In the genomic region with DNA sequence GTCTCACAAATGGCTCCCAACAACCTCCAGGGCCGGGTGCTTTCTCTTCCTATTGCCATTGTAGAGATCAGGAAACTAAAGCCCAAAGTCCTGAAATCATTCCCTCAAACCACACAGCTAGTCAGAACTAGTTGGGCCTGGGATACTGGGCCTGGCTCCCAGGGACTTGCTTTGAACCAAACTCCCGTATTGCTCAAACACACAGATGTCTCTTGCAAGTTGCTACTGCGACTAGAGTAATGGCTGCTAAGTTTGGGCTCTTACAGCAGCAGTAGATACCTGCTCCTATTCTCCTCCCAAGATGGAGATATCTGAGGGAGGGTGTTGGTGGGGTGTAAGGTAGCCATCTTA, we compare ENCODE assay signal across 10 mouse cellular contexts. TPM values are rescaled to one million over a fixed set of nuclear protein-coding genes. Genes with fewer than 3 reads are reported as not detected.
A peak's percentile ranks its signal among the peaks of the same experiment; 100 is the strongest.
DNase-seq lines count a peak whose midpoint lies in the region; ATAC-seq and TF ChIP-seq lines count a peak whose summit lies in the region.
"Had no signal": no experiment of that assay in that cellular context is flagged by ENCODE, and none has a peak within 500 bp of the region (broad histone marks: within the 10 kb centered on the region; RNA-seq: fewer than 3 reads in every experiment).

No protein-coding gene starts in this region.

- TF ChIP-seq POLR2A in CH12.LX (IDR thresholded peaks at IDR 0.05; ENCODE audit: low read depth, low read length) = no peak

- 91% methylated on average over 3 of the region's 3 CpGs for WGBS in hindbrain, embryonic 11.5 days
- 86% methylated on average over 3 of the region's 3 CpGs for WGBS in hindbrain, embryonic 12.5 days
- 84% methylated on average over 3 of the region's 3 CpGs for WGBS in embryonic facial prominence, embryonic 10.5 days
- WGBS in limb, embryonic 13.5 days = 80% methylated on average over 3 of the region's 3 CpGs

- dilution Hi-C loops in CH12.LX (cut with MboI; ENCODE audit: extremely low pct_ligation_motif_present, extremely low pct_unique_long_range_greater_than_20kb, low sequenced_read_pairs) = no loop called here

- H3K4me3 ChIP-seq in hindbrain, embryonic 11.5 days (ENCODE audit: low read depth, low read length) = no peak overlapping the region
- no peak overlapping the region for H3K4me3 ChIP-seq in hindbrain, embryonic 12.5 days
- peak overlapping the region in 1 of 3 experiments; percentile 15 for H3K4me3 ChIP-seq in CH12.LX (replicated peaks in 1 of 3; ENCODE audit: low read depth in 2 of 3, low read length in 2 of 3, poor library complexity in 1 of 3)
- H3K4me3 ChIP-seq in embryonic facial prominence, embryonic 10.5 days = peak overlapping the region; percentile 8; the same call in 1 of the 2 replicates
- no peak overlapping the region for H3K4me3 ChIP-seq in limb, embryonic 13.5 days
- H3K4me3 ChIP-seq: forebrain, embryonic 15.5 days had no signal

- no peaks in the 10 kb centered on the region for H3K9me3 ChIP-seq in hindbrain, embryonic 11.5 days (ENCODE audit: control insufficient read depth, low read length)
- H3K9me3 ChIP-seq in hindbrain, embryonic 12.5 days (replicated peaks) = no peaks in the 10 kb centered on the region
- no peaks in the 10 kb centered on the region for H3K9me3 ChIP-seq in CH12.LX (replicated peaks; ENCODE audit: low read length)
- no peaks in the 10 kb centered on the region for H3K9me3 ChIP-seq in embryonic facial prominence, embryonic 10.5 days
- no peaks in the 10 kb centered on the region for H3K9me3 ChIP-seq in limb, embryonic 13.5 days
- H3K9me3 ChIP-seq: forebrain, embryonic 15.5 days had no signal

- no peak for ATAC-seq in hindbrain, embryonic 11.5 days (ENCODE audit: low FRiP score)
- ATAC-seq in hindbrain, embryonic 12.5 days (ENCODE audit: low FRiP score) = no peak
- no peak for ATAC-seq in limb, embryonic 13.5 days (ENCODE audit: low FRiP score, low read depth)
- ATAC-seq: forebrain, embryonic 15.5 days had no signal

- no peaks in the 10 kb centered on the region for H3K79me2 ChIP-seq in CH12.LX (replicated peaks; ENCODE audit: control insufficient read depth, extremely low read depth, insufficient read depth, poor library complexity, severe bottlenecking)

- in situ Hi-C loops in CH12.LX (cut with MboI; ENCODE audit: low pct_ligation_motif_present, low pct_unique_long_range_greater_than_20kb, low sequenced_read_pairs) = no loop called here

- no peak overlapping the region for H3K9ac ChIP-seq in hindbrain, embryonic 11.5 days (ENCODE audit: low read depth, low read length)
- no peak overlapping the region for H3K9ac ChIP-seq in hindbrain, embryonic 12.5 days
- H3K9ac ChIP-seq in CH12.LX (ENCODE audit: insufficient read depth, low read depth) = no peak overlapping the region
- H3K9ac ChIP-seq in limb, embryonic 13.5 days = no peak overlapping the region
- H3K9ac ChIP-seq: forebrain, embryonic 15.5 days had no signal

- no peak for TF ChIP-seq CTCF in CH12.LX (conservative IDR thresholded peaks at IDR 0.05 in 1 of 2, IDR thresholded peaks at IDR 0.05 in 1 of 2; ENCODE audit: low read depth in 2 of 2, low read length in 2 of 2)

- no peaks in the 10 kb centered on the region for H3K27me3 ChIP-seq in hindbrain, embryonic 11.5 days (ENCODE audit: control insufficient read depth, insufficient read depth, low read length)
- H3K27me3 ChIP-seq in hindbrain, embryonic 12.5 days = no peaks in the 10 kb centered on the region
- H3K27me3 ChIP-seq in CH12.LX (replicated peaks) = no peaks in the 10 kb centered on the region
- H3K27me3 ChIP-seq in embryonic facial prominence, embryonic 10.5 days (replicated peaks; ENCODE audit: low read depth, poor library complexity, severe bottlenecking) = no peaks in the 10 kb centered on the region
- H3K27me3 ChIP-seq in limb, embryonic 13.5 days = no peaks in the 10 kb centered on the region
- H3K27me3 ChIP-seq: forebrain, embryonic 15.5 days had no signal

- no peaks in the 10 kb centered on the region for H3K36me3 ChIP-seq in hindbrain, embryonic 11.5 days (ENCODE audit: control insufficient read depth, insufficient read depth, low read length)
- H3K36me3 ChIP-seq in hindbrain, embryonic 12.5 days = no peaks in the 10 kb centered on the region
- H3K36me3 ChIP-seq in CH12.LX (replicated peaks in 1 of 2; ENCODE audit: control insufficient read depth in 1 of 2, insufficient read depth in 1 of 2, low read length in 1 of 2) = no peaks in the 10 kb centered on the region
- H3K36me3 ChIP-seq in embryonic facial prominence, embryonic 10.5 days (replicated peaks) = no peaks in the 10 kb centered on the region
- no peaks in the 10 kb centered on the region for H3K36me3 ChIP-seq in limb, embryonic 13.5 days
- H3K36me3 ChIP-seq: forebrain, embryonic 15.5 days had no signal

- no peak for TF ChIP-seq RAD21 in CH12.LX (IDR thresholded peaks at IDR 0.05; ENCODE audit: low read depth, low read length)

- peak overlapping the region; percentile 37; the same call in 1 of the 2 replicates for H3K27ac ChIP-seq in hindbrain, embryonic 11.5 days (ENCODE audit: low read depth, low read length)
- no peak overlapping the region for H3K27ac ChIP-seq in hindbrain, embryonic 12.5 days
- H3K27ac ChIP-seq in CH12.LX (ENCODE audit: insufficient read depth, low read depth) = peak overlapping the region; percentile 26; the same call in 1 of the 2 replicates
- H3K27ac ChIP-seq in embryonic facial prominence, embryonic 10.5 days (replicated peaks) = peak overlapping the region; percentile 87
- H3K27ac ChIP-seq in limb, embryonic 13.5 days = peak overlapping the region; percentile 82
- H3K27ac ChIP-seq: forebrain, embryonic 15.5 days had no signal

- no peak for TF ChIP-seq EP300 in CH12.LX (IDR thresholded peaks at IDR 0.05; ENCODE audit: low read length)

- no peak for DNase-seq in hindbrain, embryonic 11.5 days (ENCODE audit: low spot score)
- DNase-seq in CH12.LX (ENCODE audit: extremely low read depth) = no peak
- DNase-seq in embryonic facial prominence, embryonic 10.5 days (ENCODE audit: low spot score) = no peak
- no peak for DNase-seq in urinary bladder, adult 18-20 months (ENCODE audit: low spot score in 2 of 2)
- no peak for DNase-seq in cerebellum, postnatal 10 days
- DNase-seq in adrenal gland, postnatal 10 days = no peak

- no peak overlapping the region for H3K4me2 ChIP-seq in hindbrain, embryonic 11.5 days (replicated peaks; ENCODE audit: low read depth, low read length)
- H3K4me2 ChIP-seq in hindbrain, embryonic 12.5 days (replicated peaks) = no peak overlapping the region
- H3K4me2 ChIP-seq in CH12.LX (ENCODE audit: insufficient read depth, low read depth, poor library complexity, severe bottlenecking) = no peak overlapping the region
- H3K4me2 ChIP-seq in limb, embryonic 13.5 days (replicated peaks) = no peak overlapping the region
- H3K4me2 ChIP-seq: forebrain, embryonic 15.5 days had no signal

- H3K4me1 ChIP-seq in hindbrain, embryonic 11.5 days (replicated peaks; ENCODE audit: control insufficient read depth, insufficient read depth, low read length) = no peaks in the 10 kb centered on the region
- H3K4me1 ChIP-seq in hindbrain, embryonic 12.5 days = peaks cover 6% of the 10 kb centered on the region; the same call in 1 of the 2 replicates
- peaks cover 13 to 33% of the 10 kb centered on the region in 2 experiments for H3K4me1 ChIP-seq in CH12.LX (ENCODE audit: control insufficient read depth in 1 of 2, insufficient read depth in 2 of 2)
- peaks cover 41% of the 10 kb centered on the region for H3K4me1 ChIP-seq in embryonic facial prominence, embryonic 10.5 days
- peaks cover 30% of the 10 kb centered on the region for H3K4me1 ChIP-seq in limb, embryonic 13.5 days
- H3K4me1 ChIP-seq: forebrain, embryonic 15.5 days had no signal

RNA-seq across cellular contexts. Expression of gene Eng, which starts 9.0 kb away (rescaled TPM):
- polyA plus RNA-seq in hindbrain, embryonic 11.5 days (2014; fragmentation: Nextera tagmentation; extraction: Ambion mirVana) = 18.1 and 23.1 TPM in 2 replicates
- 31.6 and 32.1 TPM in 2 replicates for polyA plus RNA-seq in hindbrain, embryonic 12.5 days (2016; fragmentation: Nextera tagmentation; extraction: Ambion mirVana)
- 0.13 TPM in 2 replicates for total RNA-seq in CH12.LX (2012; rRNA removed)
- 0.08 TPM in 1 of 2 replicates, not detected in the other for total RNA-seq in CH12.LX (2014; rRNA removed)
- 0.44 and 0.47 TPM in 2 replicates for polyA plus RNA-seq in CH12.LX (2012; ENCODE audit: insufficient read length, low read depth)
- 23.7 and 25.5 TPM in 2 replicates for polyA plus RNA-seq in embryonic facial prominence, embryonic 10.5 days (2016; fragmentation: Nextera tagmentation; extraction: Ambion mirVana)
- 43.5 and 45.6 TPM in 2 replicates for polyA plus RNA-seq in limb, embryonic 13.5 days (2015; fragmentation: Nextera tagmentation; extraction: Ambion mirVana)
- total RNA-seq in adrenal gland, postnatal 10 days (2021) = 10 to 100 TPM; 97.9 to 99.9 TPM

RNA-seq across cellular contexts. Expression of gene Ak1, which starts 33.8 kb away (rescaled TPM):
- polyA plus RNA-seq in hindbrain, embryonic 11.5 days (2014; fragmentation: Nextera tagmentation; extraction: Ambion mirVana) = 23.4 and 23.9 TPM in 2 replicates
- polyA plus RNA-seq in hindbrain, embryonic 12.5 days (2016; fragmentation: Nextera tagmentation; extraction: Ambion mirVana) = 40.4 and 43.2 TPM in 2 replicates
- total RNA-seq in CH12.LX (2012; rRNA removed) (2.9 and 3.9 TPM in 2 replicates), CH12.LX (2014; rRNA removed) (1.4 TPM in 2 replicates)
- polyA plus RNA-seq in CH12.LX (2012; ENCODE audit: insufficient read length, low read depth) = 1.5 and 2.8 TPM in 2 replicates
- polyA plus RNA-seq in embryonic facial prominence, embryonic 10.5 days (2016; fragmentation: Nextera tagmentation; extraction: Ambion mirVana) = 20.5 and 24.7 TPM in 2 replicates
- polyA plus RNA-seq in limb, embryonic 13.5 days (2015; fragmentation: Nextera tagmentation; extraction: Ambion mirVana) = 42.0 and 49.8 TPM in 2 replicates
- 100 to 1,000 TPM in 1 of 2 experiments, 10 to 100 TPM in 1; 71.5 to 143 TPM for total RNA-seq in adrenal gland, postnatal 10 days (2021)
- total RNA-seq: monocyte, adult 5-6 weeks had no signal

RNA-seq across cellular contexts. Expression of gene Fpgs, which starts 48.6 kb away (rescaled TPM):
- 11.2 and 13.6 TPM in 2 replicates for polyA plus RNA-seq in hindbrain, embryonic 11.5 days (2014; fragmentation: Nextera tagmentation; extraction: Ambion mirVana)
- 19.5 and 20.1 TPM in 2 replicates for polyA plus RNA-seq in hindbrain, embryonic 12.5 days (2016; fragmentation: Nextera tagmentation; extraction: Ambion mirVana)
- total RNA-seq in CH12.LX (2012; rRNA removed) (31.8 and 34.1 TPM in 2 replicates), CH12.LX (2014; rRNA removed) (37.9 and 41.8 TPM in 2 replicates)
- polyA plus RNA-seq in CH12.LX (2012; ENCODE audit: insufficient read length, low read depth) = 52.4 and 59.2 TPM in 2 replicates
- 33.5 and 35.5 TPM in 2 replicates for polyA plus RNA-seq in embryonic facial prominence, embryonic 10.5 days (2016; fragmentation: Nextera tagmentation; extraction: Ambion mirVana)
- 34.3 and 35.4 TPM in 2 replicates for polyA plus RNA-seq in limb, embryonic 13.5 days (2015; fragmentation: Nextera tagmentation; extraction: Ambion mirVana)
- total RNA-seq in adrenal gland, postnatal 10 days (2021) = 10 to 100 TPM; 27.1 to 37.6 TPM

RNA-seq across cellular contexts. Expression of gene St6galnac6, which starts 55.9 kb away (rescaled TPM):
- 3.2 and 5.0 TPM in 2 replicates for polyA plus RNA-seq in hindbrain, embryonic 11.5 days (2014; fragmentation: Nextera tagmentation; extraction: Ambion mirVana)
- 13.5 and 14.3 TPM in 2 replicates for polyA plus RNA-seq in hindbrain, embryonic 12.5 days (2016; fragmentation: Nextera tagmentation; extraction: Ambion mirVana)
- total RNA-seq in CH12.LX (2012; rRNA removed) = 13.9 and 14.3 TPM in 2 replicates
- total RNA-seq in CH12.LX (2014; rRNA removed) = 12.9 and 13.2 TPM in 2 replicates
- 10.7 and 13.3 TPM in 2 replicates for polyA plus RNA-seq in CH12.LX (2012; ENCODE audit: insufficient read length, low read depth)
- 17.1 and 17.3 TPM in 2 replicates for polyA plus RNA-seq in embryonic facial prominence, embryonic 10.5 days (2016; fragmentation: Nextera tagmentation; extraction: Ambion mirVana)
- polyA plus RNA-seq in limb, embryonic 13.5 days (2015; fragmentation: Nextera tagmentation; extraction: Ambion mirVana) = 29.5 and 29.7 TPM in 2 replicates
- total RNA-seq in adrenal gland, postnatal 10 days (2021) = 10 to 100 TPM; 55.2 to 64.1 TPM

RNA-seq across cellular contexts. Expression of gene Cdk9, which starts 57.5 kb away (rescaled TPM):
- 77.3 and 79.9 TPM in 2 replicates for polyA plus RNA-seq in hindbrain, embryonic 11.5 days (2014; fragmentation: Nextera tagmentation; extraction: Ambion mirVana)
- polyA plus RNA-seq in hindbrain, embryonic 12.5 days (2016; fragmentation: Nextera tagmentation; extraction: Ambion mirVana) = 99.0 and 101 TPM in 2 replicates
- total RNA-seq in CH12.LX (2012; rRNA removed) = 41.7 and 45.2 TPM in 2 replicates
- total RNA-seq in CH12.LX (2014; rRNA removed) = 72.1 and 73.7 TPM in 2 replicates
- 136 and 138 TPM in 2 replicates for polyA plus RNA-seq in CH12.LX (2012; ENCODE audit: insufficient read length, low read depth)
- polyA plus RNA-seq in embryonic facial prominence, embryonic 10.5 days (2016; fragmentation: Nextera tagmentation; extraction: Ambion mirVana) = 130 and 135 TPM in 2 replicates
- 106 and 112 TPM in 2 replicates for polyA plus RNA-seq in limb, embryonic 13.5 days (2015; fragmentation: Nextera tagmentation; extraction: Ambion mirVana)
- total RNA-seq in adrenal gland, postnatal 10 days (2021) = 10 to 100 TPM; 65.5 to 70.9 TPM

Comparison
In these comparisons a context has a peak if more than half of its experiments do, and no peak if none do; other contexts are left out.
1. RNA of gene Eng, which starts 9.0 kb away (polyA plus RNA-seq): 43.5 to 45.6 TPM in limb, embryonic 13.5 days, 31.6 to 32.1 TPM in hindbrain, embryonic 12.5 days, 23.7 to 25.5 TPM in embryonic facial prominence, embryonic 10.5 days and 18.1 to 23.1 TPM in hindbrain, embryonic 11.5 days; 0.44 to 0.47 TPM in CH12.LX; every median in the first group is over 10 times any median in the second.